Mouse (Mus musculus) embryonic facial prominence, embryonic 10.5 days (tissue): ENCODE measurements around the gene Gaa. TPM values are rescaled to one million over a fixed set of nuclear protein-coding genes. Genes with fewer than 3 reads are reported as not detected.

Source experiments
- DNase-seq: peaks from one replicate; pipeline ENCODE4 v3.0.0-alpha.2; 2017; ENCODE audit warnings: low spot score
- H3K27ac ChIP-seq: fragments of 300-500 bp; sonication (generic); replicated peaks from 2 replicates; pipeline ENCODE4 v1.5.1; 2016; ENCODE audit warnings: mild to moderate bottlenecking
- H3K27me3 ChIP-seq: fragments of 300-500 bp; sonication (generic); replicated peaks from 2 replicates; pipeline ENCODE4 v1.6.1; 2016; ENCODE audit warnings: low read depth, mild to moderate bottlenecking; ENCODE audit not compliant: poor library complexity, severe bottlenecking
- H3K36me3 ChIP-seq: fragments of 300-500 bp; sonication (generic); replicated peaks from 2 replicates; pipeline ENCODE4 v1.6.1; 2016; ENCODE audit warnings: mild to moderate bottlenecking, moderate library complexity
- H3K4me1 ChIP-seq: fragments of 300-500 bp; sonication (generic); 2 replicates; pipeline ENCODE4 v1.6.1; 2016
- H3K4me3 ChIP-seq: fragments of 300-500 bp; sonication (generic); 2 replicates; pipeline ENCODE4 v1.5.1; 2016; ENCODE audit warnings: mild to moderate bottlenecking, moderate library complexity
- H3K9me3 ChIP-seq: fragments of 300-500 bp; sonication (generic); 2 replicates; pipeline ENCODE4 v1.6.1; 2016; ENCODE audit warnings: mild to moderate bottlenecking
- WGBS: fragments of 180-500 bp; shearing (Covaris S2); methylation state at CpG from one replicate; pipeline ENCODE4 v1.1.7; 2016; 5-methylcytosine and 5-hydroxymethylcytosine counted together
- polyA plus RNA-seq: library from polyadenylated mRNA; unstranded; fragments of >200 nt; fragmentation: Nextera tagmentation; extraction: Ambion mirVana; gene quantifications from 2 replicates; pipeline ENCODE4 v1.2.1, GENCODE M21; 2016

Gaa gene
- polyA plus RNA-seq, 1 experiment from 2014 or later: 30.8 TPM

DNA sequence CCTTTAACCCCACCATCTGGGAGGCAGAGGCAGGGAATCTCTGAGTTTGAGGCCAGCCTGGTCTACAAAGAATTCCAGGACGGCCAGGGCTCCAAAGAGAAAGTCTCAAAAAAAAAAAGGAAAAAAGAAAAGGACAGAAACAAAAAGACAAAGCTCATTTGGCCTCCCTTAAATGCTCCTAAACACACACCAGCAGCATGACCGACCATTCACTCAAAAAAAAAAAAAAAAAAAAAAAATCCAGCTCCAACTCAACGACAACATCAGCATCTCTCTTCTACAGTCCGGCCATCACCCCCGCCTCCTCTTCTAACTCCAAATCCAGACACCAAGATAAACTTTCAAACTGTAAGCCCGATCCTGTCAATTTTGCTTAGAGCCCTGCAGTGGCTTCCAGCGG is 31.2 kb downstream of the Gaa start:
- peaks cover 44% of the 10 kb centered on the region for H3K36me3 ChIP-seq
- peaks cover 17% of the 10 kb centered on the region for H3K4me1 ChIP-seq
- H3K27ac ChIP-seq: peak overlapping the region; percentile 97
- H3K9me3 ChIP-seq: no peaks in the 10 kb centered on the region
- DNase-seq: no peak
- 19% methylated on average over 7 of the region's 7 CpGs for WGBS
- H3K4me3 ChIP-seq: peak overlapping the region; percentile 99
- H3K27me3 ChIP-seq: 0 out of 2 replicates have a peak, but pooled peaks cover 3% of the 10 kb centered on the region

DNA sequence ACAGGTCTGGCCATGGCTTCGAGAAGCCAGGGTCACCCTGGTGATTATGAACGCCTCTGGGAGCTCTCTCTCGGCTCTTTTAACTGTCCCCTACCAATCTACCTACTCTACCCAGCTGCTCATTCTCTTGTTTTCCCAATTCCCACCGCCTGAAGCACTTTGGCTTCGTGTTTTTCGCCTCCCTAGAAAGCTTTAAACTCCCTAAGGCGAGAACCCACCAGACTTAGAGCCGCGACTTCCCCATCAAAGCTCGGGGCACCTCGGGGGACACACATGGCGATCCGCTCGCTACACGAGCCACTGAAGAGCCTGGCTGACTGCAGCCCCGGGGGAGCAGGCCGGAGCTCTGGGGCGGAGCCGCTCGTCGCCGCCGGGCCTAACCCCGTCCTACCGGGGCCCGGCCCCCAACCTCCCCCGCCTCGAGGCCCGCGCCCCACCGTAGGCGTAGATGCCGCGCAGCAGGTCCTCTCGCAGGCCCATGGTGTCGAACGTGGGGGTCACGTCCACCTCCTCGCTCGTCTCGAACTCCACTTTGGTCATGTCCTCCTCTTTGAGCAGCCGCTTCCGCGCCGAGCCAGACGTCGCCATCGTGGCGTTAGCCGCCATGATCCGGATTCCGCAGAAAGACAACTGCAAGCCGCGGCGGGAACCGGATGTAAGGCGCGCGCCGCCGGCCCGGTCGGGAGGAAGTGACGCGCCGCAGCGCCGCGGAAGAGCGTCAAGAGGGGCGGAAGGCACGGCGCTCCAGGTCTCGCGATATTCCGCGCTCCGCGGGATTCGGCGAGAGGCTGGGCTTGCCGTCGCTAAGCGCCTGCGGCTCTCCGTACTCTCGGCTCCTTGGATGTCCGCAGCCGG is 31.9 kb downstream of the Gaa start, which contains the start of gene Eif4a3:
Gene Eif4a3 (minus strand): TSS at position 699 of the 855 bp plus-strand sequence.
- DNase-seq: peak; percentile 98
- H3K27me3 ChIP-seq: peaks cover 10% of the 10 kb centered on the region; the same call in 1 of the 2 replicates
- H3K36me3 ChIP-seq: peaks cover 37% of the 10 kb centered on the region
- H3K4me1 ChIP-seq: peaks cover 17% of the 10 kb centered on the region
- WGBS: under 1% methylated on average over 89 of the region's 89 CpGs
- H3K4me3 ChIP-seq: peak within 1 kb of the TSS; percentile 99
- H3K27ac ChIP-seq: peak within 1 kb of the TSS; percentile 97
- no peaks in the 10 kb centered on the region for H3K9me3 ChIP-seq

DNA sequence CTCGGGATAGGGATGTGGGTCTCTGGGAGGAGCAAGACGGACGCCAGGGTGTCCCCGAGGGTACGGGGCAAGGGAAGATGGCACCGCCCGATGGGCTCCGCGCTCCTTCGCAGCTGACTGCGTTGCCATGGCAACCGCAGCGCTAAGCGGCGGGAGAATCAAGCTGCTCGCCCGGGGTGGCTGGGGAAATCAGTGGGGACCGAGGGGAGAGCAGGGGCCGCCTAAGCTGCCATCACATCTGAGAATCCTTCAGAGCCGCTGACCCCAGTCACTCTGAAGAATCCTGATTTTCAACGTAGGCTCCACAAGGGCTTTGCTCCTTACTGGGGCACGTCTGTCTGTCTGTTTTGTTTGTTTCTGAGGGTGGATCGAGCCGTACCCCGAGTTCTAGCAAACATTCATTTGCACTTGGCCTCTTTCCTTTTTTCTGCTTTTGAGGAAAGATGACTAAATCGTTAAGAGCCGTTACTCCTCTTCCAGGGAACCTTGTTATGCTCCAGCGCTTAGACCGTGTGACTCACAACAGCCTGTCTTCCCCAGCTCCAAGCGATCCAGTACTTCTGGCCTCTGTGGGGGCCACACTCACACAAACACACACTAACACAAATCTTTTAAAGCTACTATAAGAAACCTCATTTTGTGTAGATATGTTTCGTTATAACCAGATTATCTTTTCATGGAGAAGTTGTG is 32.7 kb downstream of the Gaa start:
- Histone ChIP-seq H3K36me3 (peaks cover 29% of the 10 kb centered on the region), H3K4me3 (peak overlapping the region; percentile 99)
- WGBS: 1% methylated on average over 31 of the region's 31 CpGs

DNA sequence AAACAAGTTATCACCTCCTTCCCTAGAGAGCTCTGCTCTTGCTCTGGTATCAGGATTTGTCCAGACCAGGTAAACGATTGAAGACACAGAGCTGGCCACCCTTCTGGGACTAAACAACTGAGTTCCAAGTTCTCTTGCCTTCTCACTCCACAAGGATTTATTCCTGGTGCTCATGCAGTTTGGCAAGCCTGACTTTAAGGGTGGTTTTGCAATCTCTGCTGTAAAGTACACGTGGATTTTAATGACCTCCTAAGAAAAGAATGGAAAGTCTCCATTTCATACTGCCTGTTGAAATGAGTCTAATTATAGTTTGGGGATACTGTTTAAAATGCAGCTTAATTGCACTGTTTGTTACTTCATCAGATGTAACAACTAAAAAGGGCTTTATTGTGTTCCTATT is 33.3 kb downstream of the Gaa start:
- H3K9me3 ChIP-seq: no peaks in the 10 kb centered on the region
- H3K27ac ChIP-seq: no peak overlapping the region
- H3K36me3 ChIP-seq: peaks cover 23% of the 10 kb centered on the region
- peaks cover 19% of the 10 kb centered on the region; the same call in 1 of the 2 replicates for H3K27me3 ChIP-seq
- H3K4me1 ChIP-seq: peaks cover 17% of the 10 kb centered on the region
- 34% methylated on average over 2 of the region's 2 CpGs for WGBS
- no peak for DNase-seq
- peak overlapping the region; percentile 99 for H3K4me3 ChIP-seq

More for the DNA sequence above, 32.7 kb downstream of the Gaa start:
- DNase-seq: no peak
- peak overlapping the region; percentile 97 for H3K27ac ChIP-seq
- no peaks in the 10 kb centered on the region for H3K9me3 ChIP-seq
- peaks cover 18% of the 10 kb centered on the region; the same call in 1 of the 2 replicates for H3K27me3 ChIP-seq
- H3K4me1 ChIP-seq: peaks cover 17% of the 10 kb centered on the region

DNA sequence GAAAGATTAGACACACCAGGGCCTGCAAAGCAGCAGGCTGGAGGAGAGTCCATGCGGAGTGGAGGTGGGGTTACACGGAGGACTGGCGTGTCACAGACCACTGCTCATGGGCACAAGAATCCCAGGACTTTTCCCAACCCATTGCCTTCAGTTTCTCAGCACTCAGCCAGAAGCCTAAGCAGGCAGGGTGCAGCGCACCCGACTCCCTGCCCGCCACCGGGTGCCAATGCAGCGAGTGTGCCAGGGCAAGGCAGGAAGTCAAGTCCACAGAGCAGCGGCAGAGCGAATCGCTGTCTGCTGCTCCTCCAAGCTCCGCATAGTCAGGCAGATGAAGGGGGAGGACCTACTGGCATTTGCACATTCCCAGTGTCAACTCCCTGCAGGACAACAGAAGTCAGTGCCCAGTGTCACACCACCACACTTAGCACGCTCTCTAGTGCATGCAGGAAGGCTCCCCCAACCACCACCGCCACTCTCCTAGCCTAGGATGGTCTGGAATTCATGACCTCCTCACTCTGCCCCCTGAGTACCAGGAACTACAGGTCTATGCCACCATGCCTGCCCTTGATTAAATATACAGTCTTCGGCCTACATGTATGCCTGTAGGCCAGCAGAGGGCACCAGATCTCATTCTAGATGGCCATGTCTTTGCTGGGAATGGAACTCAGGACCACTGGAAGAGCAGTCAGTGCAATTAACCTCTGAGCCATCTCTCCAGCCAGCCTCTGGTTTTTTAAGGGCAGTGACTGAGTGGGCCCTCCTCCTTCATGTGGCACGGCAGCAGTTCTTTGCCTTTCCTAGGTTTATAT is 37.4 kb downstream of the Gaa start:
- H3K27me3 ChIP-seq: peaks cover 41% of the 10 kb centered on the region
- H3K9me3 ChIP-seq: no peaks in the 10 kb centered on the region
- WGBS: 42% methylated on average over 16 of the region's 16 CpGs
- H3K36me3 ChIP-seq: no peaks in the 10 kb centered on the region
- no peak overlapping the region for H3K27ac ChIP-seq
- no peak overlapping the region for H3K4me3 ChIP-seq
- H3K4me1 ChIP-seq: peaks cover 25% of the 10 kb centered on the region
- peak; percentile 60 for DNase-seq

DNA sequence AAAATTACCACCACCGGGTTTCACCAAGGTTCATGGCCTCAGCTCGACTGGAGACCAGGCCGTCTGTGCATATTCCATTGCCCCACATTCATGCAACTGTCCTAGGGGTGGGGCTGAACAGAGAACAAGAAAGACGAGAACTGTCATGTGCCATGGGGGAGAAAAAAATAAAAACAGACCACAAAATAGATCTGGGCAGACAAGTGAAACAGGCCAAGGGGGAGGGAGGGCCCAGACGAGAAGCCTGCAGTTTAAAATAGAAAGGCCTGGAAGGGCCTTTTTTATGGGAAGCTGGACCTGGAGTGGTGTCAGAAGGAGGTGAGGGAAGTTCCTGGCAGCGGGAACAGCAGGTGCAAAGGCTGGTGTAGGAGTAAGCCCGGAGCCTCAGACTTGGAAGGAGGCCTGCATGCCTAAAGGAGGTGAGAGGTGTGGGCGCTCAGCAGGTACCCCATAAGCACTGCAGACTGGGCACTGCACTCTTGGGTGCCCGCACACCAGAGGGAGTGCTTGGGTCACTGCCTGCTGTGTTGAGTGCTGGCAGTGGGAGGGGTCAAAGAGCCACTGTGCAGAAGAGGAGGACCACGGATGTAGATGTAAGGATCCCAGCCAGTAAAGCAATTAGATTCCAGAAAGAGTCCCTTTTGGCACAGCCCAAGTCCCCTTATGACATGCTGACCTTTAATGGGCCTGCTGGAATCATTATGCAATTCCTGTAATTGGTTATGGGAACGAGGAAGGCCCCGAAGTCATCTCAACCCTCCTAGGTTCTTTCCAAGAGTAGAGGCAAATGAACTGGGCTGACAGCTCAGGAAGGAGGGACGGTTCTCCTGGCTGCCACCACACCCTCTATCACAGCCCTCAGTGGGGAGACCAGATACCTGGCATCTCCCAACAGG is 39.3 kb downstream of the Gaa start:
- 65% methylated on average over 13 of the region's 13 CpGs for WGBS
- DNase-seq: no peak
- Histone ChIP-seq H3K9me3 (no peaks in the 10 kb centered on the region), H3K4me3 (no peak overlapping the region), H3K27ac (no peak overlapping the region), H3K36me3 (no peaks in the 10 kb centered on the region), H3K4me1 (peaks cover 21% of the 10 kb centered on the region), H3K27me3 (peaks cover 57% of the 10 kb centered on the region)

DNA sequence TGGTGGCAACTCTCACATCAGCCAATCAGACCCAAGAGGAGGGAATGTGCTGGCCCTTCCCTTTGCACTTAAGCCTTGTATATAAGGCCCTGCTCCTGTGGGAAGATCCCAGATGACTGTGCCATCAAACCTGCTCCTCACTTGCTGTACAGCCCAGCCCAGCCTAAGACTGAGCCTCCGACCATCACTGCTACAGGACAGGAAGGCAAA is 39.9 kb downstream of the Gaa start, which contains the start of gene Card14:
Gene Card14 (plus strand): TSS at position 111 of the 210 bp plus-strand sequence.
- 45% methylated on average over 1 of the region's 1 CpGs for WGBS
- no peaks in the 10 kb centered on the region for H3K36me3 ChIP-seq
- H3K27me3 ChIP-seq: peaks cover 60% of the 10 kb centered on the region
- DNase-seq: no peak
- H3K4me1 ChIP-seq: peaks cover 21% of the 10 kb centered on the region
- H3K9me3 ChIP-seq: no peaks in the 10 kb centered on the region
- peak within 1 kb of the TSS; percentile 5; the same call in 1 of the 2 replicates for H3K4me3 ChIP-seq
- H3K27ac ChIP-seq: peak within 1 kb of the TSS; percentile 24; the same call in 1 of the 2 replicates

DNA sequence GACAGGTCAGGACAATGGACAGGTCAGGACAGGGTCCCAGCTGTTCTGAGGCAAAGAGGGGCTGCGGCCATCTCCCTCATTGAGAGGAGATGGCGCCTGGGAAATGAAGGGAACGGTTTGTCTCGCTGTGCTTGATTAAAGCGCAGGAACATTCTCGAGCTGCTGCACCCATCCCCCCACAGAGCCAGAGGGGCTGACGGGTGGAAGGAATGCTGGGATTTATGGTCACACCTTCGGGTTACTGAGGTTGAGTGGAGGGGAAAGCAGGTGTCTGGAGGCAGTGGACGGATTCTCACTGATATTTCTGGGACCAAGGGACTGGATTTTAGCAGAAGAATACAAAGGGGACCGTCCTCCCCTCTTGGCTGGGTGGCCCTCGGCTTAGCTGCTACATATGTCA is 40.2 kb downstream of the Gaa start:
- Histone ChIP-seq H3K27ac (peak overlapping the region; percentile 24; the same call in 1 of the 2 replicates), H3K9me3 (no peaks in the 10 kb centered on the region), H3K4me3 (peak overlapping the region; percentile 5; the same call in 1 of the 2 replicates), H3K4me1 (peaks cover 21% of the 10 kb centered on the region), H3K27me3 (peaks cover 60% of the 10 kb centered on the region), H3K36me3 (no peaks in the 10 kb centered on the region)
- DNase-seq: no peak
- WGBS: 30% methylated on average over 11 of the region's 11 CpGs

DNA sequence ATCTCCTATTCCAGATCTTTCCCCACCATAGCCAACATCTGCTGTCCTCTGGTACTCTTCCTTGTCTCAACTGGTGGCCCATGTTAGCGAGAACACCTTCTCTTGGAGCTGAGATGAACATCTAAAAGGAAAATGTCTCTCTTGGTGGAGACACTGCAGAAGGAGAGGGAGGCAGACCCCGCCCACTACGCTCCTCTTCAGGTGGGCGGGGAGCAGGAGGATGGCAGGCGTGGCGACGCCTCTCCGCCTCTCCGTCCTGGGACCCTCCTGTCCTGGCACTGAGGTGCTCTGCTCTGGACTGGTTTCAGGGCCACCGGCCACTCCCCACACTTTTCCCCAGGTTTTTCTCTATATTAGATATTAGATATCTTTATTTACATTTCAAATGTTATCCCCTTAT is 42.9 kb downstream of the Gaa start:
- peaks cover 26% of the 10 kb centered on the region for H3K4me1 ChIP-seq
- no peak overlapping the region for H3K4me3 ChIP-seq
- no peak overlapping the region for H3K27ac ChIP-seq
- WGBS: 11% methylated on average over 10 of the region's 10 CpGs
- H3K9me3 ChIP-seq: no peaks in the 10 kb centered on the region
- H3K27me3 ChIP-seq: peaks cover 42% of the 10 kb centered on the region
- H3K36me3 ChIP-seq: no peaks in the 10 kb centered on the region
- DNase-seq: no peak

DNA sequence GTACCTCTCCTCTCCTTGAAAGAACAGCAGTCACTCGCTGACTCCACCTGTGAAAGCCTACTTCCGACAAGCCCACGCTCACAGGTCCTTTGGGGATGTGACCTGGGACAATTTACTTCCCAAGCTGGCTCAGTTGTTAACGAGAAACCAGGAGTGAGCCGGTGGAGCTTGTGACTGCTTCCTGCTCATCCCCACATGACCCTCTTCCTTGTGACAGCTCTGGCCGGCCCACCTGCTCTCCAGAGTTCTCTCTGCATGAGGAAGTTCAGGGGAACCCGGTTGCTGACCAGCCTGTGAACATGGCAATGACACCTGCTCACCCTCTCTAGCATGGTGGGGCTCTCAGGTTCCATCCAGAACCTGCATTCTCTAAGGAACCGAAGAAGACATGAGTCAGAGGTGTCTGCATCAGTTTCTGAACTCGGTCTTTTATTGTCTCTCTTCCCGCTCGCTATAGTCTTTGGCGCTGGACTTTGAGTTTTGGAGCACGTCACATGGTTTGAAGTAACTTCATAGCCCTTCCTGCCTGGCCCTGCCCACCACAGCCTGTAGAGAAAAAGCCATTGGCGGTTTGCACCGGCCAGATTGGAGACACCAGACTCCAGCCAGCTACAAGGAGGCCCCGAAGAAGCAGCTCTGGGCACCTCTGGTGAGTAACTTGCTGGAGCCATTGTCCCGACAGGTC is 46.7 kb downstream of the Gaa start:
- Histone ChIP-seq H3K9me3 (no peaks in the 10 kb centered on the region), H3K27me3 (peaks cover 24% of the 10 kb centered on the region), H3K27ac (no peak overlapping the region), H3K4me1 (peaks cover 7% of the 10 kb centered on the region; the same call in 1 of the 2 replicates), H3K4me3 (no peak overlapping the region), H3K36me3 (no peaks in the 10 kb centered on the region)
- WGBS: 81% methylated on average over 17 of the region's 17 CpGs
- DNase-seq: no peak

DNA sequence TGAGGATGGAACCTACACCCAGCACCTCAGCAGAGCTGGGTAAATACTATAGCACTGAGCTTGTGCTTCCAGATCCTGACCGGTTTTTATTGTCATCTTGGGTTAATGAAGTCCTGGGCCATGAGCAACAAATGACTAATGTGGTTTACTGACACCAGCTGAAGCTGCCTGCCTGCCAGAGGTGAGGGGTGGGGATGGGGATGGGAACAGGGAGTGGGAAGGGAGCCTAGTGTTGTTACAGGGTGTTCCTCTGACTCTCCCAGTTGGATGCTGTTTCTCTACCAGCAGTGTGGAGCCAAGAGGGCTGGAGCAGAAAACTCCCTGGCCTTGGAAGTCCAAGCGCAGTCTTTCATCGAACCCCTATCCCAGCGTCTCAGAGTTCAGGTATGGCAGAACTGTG is 49.0 kb downstream of the Gaa start:
- Histone ChIP-seq H3K9me3 (no peaks in the 10 kb centered on the region), H3K36me3 (no peaks in the 10 kb centered on the region), H3K27ac (no peak overlapping the region), H3K4me3 (no peak overlapping the region), H3K4me1 (peaks cover 4% of the 10 kb centered on the region; the same call in 1 of the 2 replicates), H3K27me3 (peaks cover 5% of the 10 kb centered on the region; the same call in 1 of the 2 replicates)
- no peak for DNase-seq
- WGBS: 86% methylated on average over 4 of the region's 4 CpGs
